Mouse (Mus musculus) cerebellum, adult 2 months (tissue): ENCODE data around the gene Mrnip. TPM values are rescaled to one million over a fixed set of nuclear protein-coding genes. Genes with fewer than 3 reads are reported as not detected.

Experiments used
- DNase-seq, 2 experiments: peaks; one replicate each; pipeline ENCODE4 v3.0.0; 2021
- H3K27ac ChIP-seq: fragments of 200-500 bp; 2 replicates; pipeline ENCODE4 v1.5.1; 2012; ENCODE audit warnings: low read length, control low read depth, inconsistent platforms; ENCODE audit not compliant: insufficient read depth
- H3K27me3 ChIP-seq: fragments of 200-500 bp; 2 replicates; pipeline ENCODE4 v1.6.1; 2012; ENCODE audit warnings: inconsistent platforms, mild to moderate bottlenecking, low read length, moderate library complexity; ENCODE audit not compliant: control insufficient read depth, insufficient read depth
- H3K4me1 ChIP-seq: fragments of 200-500 bp; 2 replicates; pipeline ENCODE4 v1.6.1; 2011; ENCODE audit warnings: low read length; ENCODE audit not compliant: control insufficient read depth, insufficient read depth
- H3K4me3 ChIP-seq: fragments of 200-500 bp; replicated peaks from 2 replicates; pipeline ENCODE3; 2011; ENCODE audit warnings: mild to moderate bottlenecking, low read depth, low read length, control low read depth; ENCODE audit not compliant: insufficient read depth
- CTCF ChIP-seq: fragments of 200-500 bp; IDR thresholded peaks from 2 replicates; pipeline ENCODE4 v1.5.1; 2011; ENCODE audit warnings: low read depth, mild to moderate bottlenecking, control low read depth, low read length, moderate library complexity, borderline replicate concordance; ENCODE audit not compliant: insufficient read depth
- POLR2A ChIP-seq: fragments of 200-500 bp; IDR thresholded peaks from 2 replicates; pipeline ENCODE4 v1.6.1; 2011; ENCODE audit warnings: low read length, control low read depth, borderline replicate concordance; ENCODE audit not compliant: insufficient read depth
- WGBS: fragments of 180-500 bp; shearing (Covaris S2); methylation state at CpG from one replicate; pipeline ENCODE4 v1.1.7; 2018; 5-methylcytosine and 5-hydroxymethylcytosine counted together
- polyA plus RNA-seq: library from polyadenylated mRNA; depleted of rRNA; stranded (reverse); fragments of >200 nt; gene quantifications from 2 replicates; pipeline ENCODE4 v1.2.3, GENCODE M21; 2012

Mrnip gene
- polyA plus RNA-seq, 1 experiment, result 22.5 TPM

- 77% methylated on average over 4 of the region's 4 CpGs for WGBS
- TF ChIP-seq CTCF (no peak), POLR2A (no peak)
- no peak for DNase-seq
- Histone ChIP-seq H3K27ac (no peak overlapping the region), H3K4me1 (peaks cover 23% of the 10 kb centered on the region), H3K27me3 (no peaks in the 10 kb centered on the region), H3K4me3 (no peak overlapping the region)
These were observed 42.6 kb downstream of the Mrnip start for GRCm38 (mm10) chr11:50216724-50217366.

DNA sequence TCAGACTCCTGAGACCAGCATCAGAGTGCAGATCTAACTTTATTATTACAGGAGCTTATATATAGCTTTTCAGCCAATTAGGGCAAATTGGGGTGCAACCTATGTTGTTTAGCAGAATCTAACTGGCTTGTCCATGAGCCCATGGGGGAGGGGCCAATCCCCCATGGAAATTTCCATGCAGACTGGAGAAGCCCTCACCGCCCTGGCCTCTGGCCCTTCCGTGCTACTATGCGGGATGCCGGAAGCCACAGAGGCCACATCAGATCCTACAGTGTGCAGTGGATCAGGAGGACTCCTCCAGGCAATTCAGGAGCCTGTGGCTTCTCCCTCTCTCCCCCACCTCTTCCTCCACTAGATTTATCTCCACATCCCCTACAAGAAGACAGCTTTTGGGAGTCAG is 43.6 kb downstream of the Mrnip start:
- DNase-seq, result peak in 1 of 2 experiments; percentile 48
- no peak for TF ChIP-seq CTCF
- TF ChIP-seq POLR2A, result no peak
- H3K27me3 ChIP-seq, result no peaks in the 10 kb centered on the region
- no peak overlapping the region for H3K4me3 ChIP-seq
- peaks cover 20% of the 10 kb centered on the region for H3K4me1 ChIP-seq
- no peak overlapping the region for H3K27ac ChIP-seq
- WGBS, result 42% methylated on average over 4 of the region's 4 CpGs

GRCm38 (mm10) chr11:50219833-50220232 is 45.6 kb downstream of the Mrnip start:
- Histone ChIP-seq H3K27me3 (no peaks in the 10 kb centered on the region), H3K4me1 (peaks cover 17% of the 10 kb centered on the region), H3K4me3 (no peak overlapping the region), H3K27ac (no peak overlapping the region)
- 70% methylated on average over 2 of the region's 2 CpGs for WGBS
- DNase-seq, result no peak
- no peak for TF ChIP-seq POLR2A
- TF ChIP-seq CTCF, result no peak

GRCm38 (mm10) chr11:50222559-50223276 is 48.5 kb downstream of the Mrnip start:
- H3K4me3 ChIP-seq, result no peak overlapping the region
- H3K27me3 ChIP-seq, result no peaks in the 10 kb centered on the region
- no peak for TF ChIP-seq CTCF
- no peak for TF ChIP-seq POLR2A
- H3K27ac ChIP-seq, result no peak overlapping the region
- H3K4me1 ChIP-seq, result peaks cover 12% of the 10 kb centered on the region
- 60% methylated on average over 7 of the region's 7 CpGs for WGBS
- DNase-seq, result peak in 1 of 2 experiments; percentile 9

GRCm38 (mm10) chr11:50223783-50224662 is 49.8 kb downstream of the Mrnip start:
- peaks cover 21% of the 10 kb centered on the region for H3K4me1 ChIP-seq
- no peaks in the 10 kb centered on the region for H3K27me3 ChIP-seq
- no peak for DNase-seq
- H3K4me3 ChIP-seq, result peak overlapping the region; percentile 77
- TF ChIP-seq POLR2A, result no peak
- no peak for TF ChIP-seq CTCF
- 5% methylated on average over 17 of the region's 17 CpGs for WGBS
- peak overlapping the region; percentile 75 for H3K27ac ChIP-seq

DNA sequence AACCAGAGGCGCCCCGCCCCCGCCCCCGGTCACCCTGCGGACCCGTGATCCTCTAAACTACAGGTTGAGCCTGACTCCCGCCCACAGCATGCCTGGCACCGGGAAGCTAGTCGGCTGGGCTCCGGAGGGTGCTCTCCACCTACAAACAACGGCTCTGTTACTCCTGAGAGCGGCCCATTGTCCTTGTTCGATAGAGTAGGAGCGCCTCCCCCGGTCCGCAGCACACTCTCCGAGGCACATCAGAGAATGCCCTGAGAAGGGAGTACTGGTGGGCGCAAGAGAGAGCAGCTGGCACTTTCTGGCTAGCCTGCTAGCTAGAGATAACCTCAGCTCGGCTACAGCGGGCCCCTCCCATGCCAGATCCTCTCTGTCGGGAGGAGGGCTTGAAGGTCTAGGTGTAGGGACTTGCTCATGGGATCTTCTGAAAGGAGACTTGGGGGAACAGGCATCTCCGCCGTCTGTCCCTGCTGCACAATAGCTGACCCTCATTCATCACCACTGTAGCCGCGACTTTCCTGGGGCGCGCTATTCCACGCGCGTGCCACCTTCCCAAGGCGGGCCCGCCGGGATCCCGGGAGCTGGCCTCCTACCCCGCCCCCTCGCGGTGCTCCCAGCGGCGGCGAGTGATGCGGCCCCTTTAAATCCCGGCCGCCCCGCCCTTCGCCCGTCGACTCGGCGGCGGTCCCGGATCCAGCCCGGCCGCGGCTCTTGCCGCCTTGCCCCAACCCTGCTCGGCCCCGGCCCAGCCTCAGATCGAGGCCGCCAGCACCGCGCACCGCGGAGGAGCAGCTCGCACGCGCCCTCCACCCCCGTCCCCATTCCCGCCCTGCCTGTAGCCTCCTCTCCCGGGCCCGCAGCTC is 50.7 kb downstream of the Mrnip start:
- peak; percentile 91 to 93 for DNase-seq
- no peaks in the 10 kb centered on the region for H3K27me3 ChIP-seq
- WGBS, result under 1% methylated on average over 70 of the region's 70 CpGs
- H3K4me1 ChIP-seq, result peaks cover 28% of the 10 kb centered on the region
- H3K4me3 ChIP-seq, result peak overlapping the region; percentile 77
- peak; percentile 47 for TF ChIP-seq POLR2A
- 0 out of 2 replicates have a peak, but pooled peaks have one; percentile 1 for TF ChIP-seq CTCF
- H3K27ac ChIP-seq, result peak overlapping the region; percentile 91

- peak overlapping the region; percentile 77 for H3K4me3 ChIP-seq
- TF ChIP-seq POLR2A (no peak), CTCF (no peak)
- peak overlapping the region; percentile 91 for H3K27ac ChIP-seq
- no peaks in the 10 kb centered on the region for H3K27me3 ChIP-seq
- DNase-seq, result peak; percentile 68 to 75
- WGBS, result under 1% methylated on average over 34 of the region's 34 CpGs
- H3K4me1 ChIP-seq, result peaks cover 36% of the 10 kb centered on the region
These were observed 51.6 kb downstream of the Mrnip start for GRCm38 (mm10) chr11:50225611-50226378.
